Mouse (Mus musculus) heart, embryonic 11.5 days (tissue): ENCODE results near the gene Lif. TPM values are rescaled to one million over a fixed set of nuclear protein-coding genes. Genes with fewer than 3 reads are reported as not detected.

Experiments
- ATAC-seq: fragments of 200-750 bp; cut with Nextera tagmentation; replicated peaks from 2 replicates; pipeline ENCODE4 v1.8.0; 2017; ENCODE audit warnings: moderate library complexity; ENCODE audit not compliant: insufficient number of reproducible peaks, low FRiP score, low TSS enrichment
- H3K27ac ChIP-seq: fragments of 300-500 bp; sonication (generic); 2 replicates; pipeline ENCODE4 v1.5.1; 2014; ENCODE audit warnings: mild to moderate bottlenecking, low read depth, low read length
- H3K27me3 ChIP-seq: fragments of 300-500 bp; sonication (generic); 2 replicates; pipeline ENCODE4 v1.6.1; 2014; ENCODE audit warnings: mild to moderate bottlenecking, low read length, mixed read lengths; ENCODE audit not compliant: control insufficient read depth, insufficient read depth
- H3K36me3 ChIP-seq: fragments of 300-500 bp; sonication (generic); 2 replicates; pipeline ENCODE4 v1.6.1; 2014; ENCODE audit warnings: mild to moderate bottlenecking, low read length, moderate library complexity, mixed read lengths; ENCODE audit not compliant: control insufficient read depth, insufficient read depth
- H3K4me1 ChIP-seq: fragments of 300-500 bp; sonication (generic); 2 replicates; pipeline ENCODE4 v1.6.1; 2014; ENCODE audit warnings: low read length; ENCODE audit not compliant: control insufficient read depth, insufficient read depth
- H3K4me2 ChIP-seq: fragments of 300-500 bp; sonication (generic); 2 replicates; pipeline ENCODE4 v1.6.1; 2014; ENCODE audit warnings: mild to moderate bottlenecking, moderate library complexity
- H3K4me3 ChIP-seq: fragments of 300-500 bp; sonication (generic); 2 replicates; pipeline ENCODE4 v1.5.1; 2014; ENCODE audit warnings: low read depth, low read length
- H3K9ac ChIP-seq: fragments of 300-500 bp; sonication (generic); 2 replicates; pipeline ENCODE4 v1.6.1; 2014; ENCODE audit warnings: mild to moderate bottlenecking, low read depth, low read length, moderate library complexity
- H3K9me3 ChIP-seq: fragments of 300-500 bp; sonication (generic); replicated peaks from 2 replicates; pipeline ENCODE4 v1.6.1; 2016; ENCODE audit warnings: low read length; ENCODE audit not compliant: control insufficient read depth
- WGBS: fragments of 180-500 bp; shearing (Covaris S2); extraction: QIAGEN DNeasy Blood & Tissue Kit; methylation state at CpG from one replicate; pipeline ENCODE4 v1.1.7; 2014; ENCODE audit not compliant: insufficient replicate concordance; 5-methylcytosine and 5-hydroxymethylcytosine counted together
- polyA plus RNA-seq: library from polyadenylated mRNA; unstranded; fragments of >200 nt; fragmentation: Nextera tagmentation; extraction: Ambion mirVana; gene quantifications from 2 replicates; pipeline ENCODE4 v1.2.1, GENCODE M21; 2014

Gene Lif
- polyA plus RNA-seq, 1 experiment from 2014 or later: 0.06 TPM

DNA sequence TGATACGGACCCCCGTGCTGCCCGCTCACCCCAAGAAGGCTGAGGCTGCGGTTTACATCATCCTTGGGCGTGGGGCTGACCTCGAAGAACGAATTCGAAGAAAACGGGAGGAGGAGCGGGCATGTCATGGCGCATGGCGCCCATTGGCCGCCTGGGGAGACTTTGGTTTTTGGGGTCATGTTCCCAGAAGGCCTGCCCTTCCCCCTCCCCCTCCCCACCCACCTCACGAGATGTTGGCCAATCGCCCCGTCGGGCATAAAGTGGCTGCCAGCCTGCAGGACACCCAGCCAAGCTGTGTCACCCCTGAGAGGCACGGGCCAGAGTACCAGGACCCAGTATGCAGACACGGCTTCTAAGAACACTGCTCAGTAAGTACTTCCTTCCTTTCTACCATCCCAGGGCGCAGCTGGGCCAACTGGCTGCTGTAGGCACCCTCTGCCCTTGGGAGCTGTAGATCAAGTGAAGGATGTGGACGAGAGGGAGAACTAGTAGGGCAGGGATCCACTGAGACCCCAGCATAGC is 20.8 kb upstream of the Lif start:
- Histone ChIP-seq H3K36me3 (no peaks in the 10 kb centered on the region), H3K27ac (no peak overlapping the region), H3K27me3 (no peaks in the 10 kb centered on the region), H3K4me3 (no peak overlapping the region), H3K9ac (no peak overlapping the region), H3K4me1 (no peaks in the 10 kb centered on the region), H3K4me2 (no peak overlapping the region), H3K9me3 (no peaks in the 10 kb centered on the region)
- WGBS: 84% methylated on average over 21 of the region's 21 CpGs
- no peak for ATAC-seq

DNA sequence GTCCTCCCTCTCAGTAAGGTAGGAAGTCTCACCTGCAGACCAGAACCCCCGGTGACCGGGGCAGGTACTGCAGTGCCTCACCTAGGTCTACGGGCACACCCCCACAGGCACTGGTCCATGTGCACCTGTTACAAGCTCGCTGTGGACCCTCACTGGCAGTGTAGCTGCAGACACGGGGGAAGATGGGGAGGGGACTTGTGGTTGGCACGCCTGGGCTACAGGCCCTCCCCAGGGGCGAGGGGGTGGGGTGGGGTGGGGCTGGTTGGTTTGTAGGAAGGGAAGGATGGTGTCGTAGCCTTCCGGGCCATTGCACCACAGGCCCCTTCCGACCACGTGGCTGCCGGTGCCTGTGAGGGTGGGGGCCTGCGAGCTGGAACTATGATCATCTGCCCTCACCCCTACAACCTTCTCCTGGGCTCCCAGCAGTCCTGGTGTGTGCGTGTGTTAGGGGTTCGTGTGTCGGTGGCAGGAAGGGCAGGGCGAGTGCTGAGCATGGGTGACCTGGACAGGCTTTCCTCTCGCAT is 19.9 kb upstream of the Lif start:
- H3K4me2 ChIP-seq: no peak overlapping the region
- no peak overlapping the region for H3K27ac ChIP-seq
- no peak overlapping the region for H3K4me3 ChIP-seq
- 77% methylated on average over 18 of the region's 18 CpGs for WGBS
- no peak for ATAC-seq
- no peaks in the 10 kb centered on the region for H3K9me3 ChIP-seq
- no peak overlapping the region for H3K9ac ChIP-seq
- no peaks in the 10 kb centered on the region for H3K27me3 ChIP-seq
- no peaks in the 10 kb centered on the region for H3K4me1 ChIP-seq
- no peaks in the 10 kb centered on the region for H3K36me3 ChIP-seq

DNA sequence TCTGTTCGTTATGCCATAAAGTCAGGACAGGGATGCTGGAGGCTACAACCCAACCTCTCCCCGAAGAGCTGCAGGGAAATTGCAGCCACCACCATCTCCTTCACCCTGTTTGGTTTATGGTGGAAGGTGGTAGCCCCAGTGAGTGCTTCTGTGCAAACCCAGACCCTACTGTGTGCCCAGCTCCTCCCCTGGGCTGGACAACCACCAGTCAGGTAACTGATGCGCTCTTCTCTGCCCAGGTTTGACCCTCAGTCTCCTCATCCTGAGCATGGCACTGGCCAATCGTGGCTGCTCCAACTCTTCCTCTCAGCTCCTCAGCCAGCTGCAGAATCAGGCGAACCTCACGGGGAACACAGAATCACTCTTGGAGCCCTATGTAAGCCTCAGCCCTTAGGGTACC is 19.2 kb upstream of the Lif start:
- H3K36me3 ChIP-seq: no peaks in the 10 kb centered on the region
- no peak overlapping the region for H3K27ac ChIP-seq
- no peaks in the 10 kb centered on the region for H3K4me1 ChIP-seq
- no peak overlapping the region for H3K9ac ChIP-seq
- H3K4me2 ChIP-seq: no peak overlapping the region
- no peak for ATAC-seq
- H3K9me3 ChIP-seq: no peaks in the 10 kb centered on the region
- no peaks in the 10 kb centered on the region for H3K27me3 ChIP-seq
- H3K4me3 ChIP-seq: no peak overlapping the region
- 83% methylated on average over 6 of the region's 6 CpGs for WGBS

DNA sequence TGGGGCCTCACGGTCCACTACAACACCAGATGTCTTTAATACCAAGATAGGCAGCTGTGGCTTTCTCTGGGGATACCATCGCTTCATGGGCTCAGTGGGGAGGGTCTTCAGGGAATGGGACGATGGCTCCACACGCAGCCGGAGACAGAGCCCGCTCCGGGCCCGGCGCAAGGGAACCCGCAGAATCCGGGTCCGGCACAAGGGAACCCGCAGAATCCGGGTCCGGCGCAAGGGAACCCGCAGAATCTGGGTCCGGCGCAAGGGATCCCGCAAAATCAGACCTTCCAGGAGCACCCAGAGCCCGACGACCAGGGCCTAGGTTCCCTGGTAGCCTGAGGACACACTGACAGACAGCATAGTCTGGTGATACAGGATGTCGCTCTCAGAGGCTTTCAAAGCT is 17.7 kb upstream of the Lif start:
- Histone ChIP-seq H3K27me3 (no peaks in the 10 kb centered on the region), H3K4me3 (no peak overlapping the region)

DNA sequence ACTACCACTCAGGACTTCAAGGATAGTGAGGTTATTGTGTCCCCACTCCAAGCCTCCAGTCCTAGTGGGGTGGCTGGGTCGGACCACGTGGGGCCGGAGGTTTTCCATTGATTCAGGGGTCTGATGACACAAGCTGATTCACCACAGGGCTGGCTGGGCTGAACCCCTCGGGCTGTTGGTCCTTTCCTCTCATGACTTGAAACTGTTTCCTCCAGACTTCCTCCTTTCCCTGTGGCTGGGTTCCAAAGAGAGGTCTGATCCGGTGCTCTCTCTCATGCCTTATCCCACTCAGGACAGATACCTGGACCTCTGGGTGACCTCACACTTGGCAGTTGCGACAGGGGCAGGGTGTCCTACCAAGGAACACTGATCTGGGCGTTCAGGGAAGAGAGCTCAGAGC is 17.2 kb upstream of the Lif start:
- Histone ChIP-seq H3K4me2 (no peak overlapping the region), H3K36me3 (no peaks in the 10 kb centered on the region), H3K4me1 (no peaks in the 10 kb centered on the region), H3K4me3 (no peak overlapping the region), H3K9me3 (no peaks in the 10 kb centered on the region), H3K9ac (no peak overlapping the region), H3K27me3 (no peaks in the 10 kb centered on the region), H3K27ac (no peak overlapping the region)
- no peak for ATAC-seq
- 62% methylated on average over 7 of the region's 7 CpGs for WGBS

More for the DNA sequence above, 17.7 kb upstream of the Lif start:
- Histone ChIP-seq H3K36me3 (no peaks in the 10 kb centered on the region), H3K27ac (no peak overlapping the region), H3K9ac (no peak overlapping the region), H3K4me1 (no peaks in the 10 kb centered on the region), H3K9me3 (no peaks in the 10 kb centered on the region), H3K4me2 (no peak overlapping the region)
- WGBS: 84% methylated on average over 23 of the region's 23 CpGs
- no peak for ATAC-seq

DNA sequence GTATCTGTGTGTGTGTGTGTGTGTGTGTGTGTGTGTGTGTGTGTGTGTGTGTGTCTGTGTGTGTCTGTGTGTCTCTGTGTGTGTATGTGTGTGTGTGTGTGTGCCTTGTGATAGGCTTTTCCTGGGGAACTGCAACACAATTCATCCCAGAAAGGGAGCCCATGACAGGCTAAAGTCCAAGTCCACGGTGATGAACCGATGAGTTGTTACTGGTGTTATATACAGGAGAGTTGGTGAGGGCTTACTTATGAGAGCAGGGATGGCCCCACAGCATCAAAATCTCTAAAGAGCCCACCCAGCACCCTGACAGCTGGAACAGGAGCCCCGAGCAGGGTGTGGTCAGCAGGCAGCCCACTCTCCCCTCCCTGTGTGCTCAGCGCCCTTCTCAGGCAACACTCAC is 16.2 kb upstream of the Lif start:
- WGBS: 74% methylated on average over 4 of the region's 4 CpGs
- Histone ChIP-seq H3K9ac (0 out of 2 replicates have a peak overlapping the region, but pooled peaks have one; percentile 16), H3K36me3 (no peaks in the 10 kb centered on the region), H3K9me3 (no peaks in the 10 kb centered on the region), H3K27me3 (no peaks in the 10 kb centered on the region), H3K27ac (no peak overlapping the region), H3K4me1 (no peaks in the 10 kb centered on the region), H3K4me3 (no peak overlapping the region), H3K4me2 (no peak overlapping the region)
- no peak for ATAC-seq

DNA sequence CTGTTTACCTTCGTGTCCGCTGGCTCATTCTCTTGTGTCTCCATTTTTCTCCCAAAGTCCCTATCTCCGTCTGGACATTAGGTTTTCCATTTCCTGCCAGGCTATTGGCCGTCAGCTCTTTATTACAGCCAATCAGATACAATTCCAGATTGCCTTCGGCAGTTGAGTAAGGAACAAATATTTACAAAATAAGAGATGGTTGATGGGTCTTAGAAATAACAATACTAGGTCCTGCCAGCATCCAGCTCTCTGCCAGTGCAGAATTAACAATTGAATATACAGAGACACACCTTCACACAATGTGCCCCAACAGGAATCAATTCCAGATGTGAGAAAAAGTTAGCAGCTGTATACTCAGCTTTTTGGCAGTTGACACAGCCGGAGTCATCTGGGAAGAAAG is 11.2 kb upstream of the Lif start:
- Histone ChIP-seq H3K4me1 (no peaks in the 10 kb centered on the region), H3K27me3 (no peaks in the 10 kb centered on the region), H3K36me3 (no peaks in the 10 kb centered on the region), H3K9me3 (no peaks in the 10 kb centered on the region), H3K27ac (no peak overlapping the region), H3K4me3 (no peak overlapping the region), H3K9ac (no peak overlapping the region), H3K4me2 (no peak overlapping the region)
- WGBS: 64% methylated on average over 6 of the region's 6 CpGs
- no peak for ATAC-seq

DNA sequence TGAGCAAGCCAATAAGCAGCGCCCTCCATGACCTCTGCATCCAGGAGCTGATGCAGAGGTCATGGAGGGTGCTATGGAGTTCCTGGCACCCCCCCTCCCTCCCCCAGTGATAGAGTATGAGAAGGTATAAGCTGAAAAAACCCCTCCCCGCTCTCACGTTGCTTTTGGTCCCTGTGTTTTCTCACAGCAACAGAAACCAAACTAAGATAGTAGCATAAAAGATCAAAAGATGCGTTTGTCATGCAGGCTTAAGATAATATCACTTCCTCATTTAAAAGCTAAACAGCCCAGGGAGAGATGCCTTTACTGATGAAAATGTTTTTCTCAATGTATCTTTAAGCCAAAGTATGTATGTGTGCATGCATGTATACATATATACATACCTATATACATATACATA is 10.7 kb upstream of the Lif start:
- H3K9ac ChIP-seq: no peak overlapping the region
- no peak for ATAC-seq
- H3K27me3 ChIP-seq: no peaks in the 10 kb centered on the region
- H3K4me3 ChIP-seq: no peak overlapping the region
- no peaks in the 10 kb centered on the region for H3K4me1 ChIP-seq
- no peaks in the 10 kb centered on the region for H3K36me3 ChIP-seq
- H3K9me3 ChIP-seq: no peaks in the 10 kb centered on the region
- H3K27ac ChIP-seq: no peak overlapping the region
- H3K4me2 ChIP-seq: no peak overlapping the region
- 68% methylated on average over 4 of the region's 4 CpGs for WGBS

DNA sequence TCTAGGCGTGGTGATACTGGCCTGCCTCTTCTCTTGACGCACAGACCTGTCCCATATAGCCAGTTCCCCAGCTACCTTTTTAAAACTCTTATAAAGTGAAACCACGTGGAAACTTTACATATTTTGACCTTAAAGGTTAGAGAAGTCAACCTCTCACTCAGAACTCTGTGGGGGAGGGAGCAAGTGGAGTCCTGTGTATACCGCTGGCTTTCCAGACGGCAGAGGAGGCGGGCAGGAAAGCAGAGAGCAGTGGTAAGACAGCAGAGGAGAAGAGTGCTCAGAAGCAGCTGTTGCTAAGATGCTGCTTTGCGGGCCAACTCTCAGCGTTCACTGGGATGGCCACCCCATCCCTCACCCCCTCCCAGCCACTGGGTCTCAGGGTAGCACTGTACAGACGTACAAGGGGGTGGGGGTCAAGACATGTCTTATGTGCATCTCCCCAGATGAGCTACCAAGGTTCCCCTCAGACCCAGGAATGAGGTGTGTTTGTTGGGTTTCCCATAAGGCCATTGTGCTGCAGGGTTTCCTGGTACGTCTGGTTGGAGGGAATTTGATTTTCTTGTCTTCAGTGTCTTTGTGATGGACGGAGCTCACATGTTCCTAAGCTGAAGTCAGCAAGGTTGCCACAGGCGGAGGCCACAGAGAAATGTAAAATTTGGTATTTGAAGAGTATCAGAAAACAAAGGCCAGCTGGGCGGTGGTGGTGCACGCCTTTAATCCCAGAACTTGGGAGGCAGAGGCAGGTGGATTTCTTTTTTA is 10.0 kb upstream of the Lif start:
- no peak overlapping the region for H3K27ac ChIP-seq
- H3K9ac ChIP-seq: no peak overlapping the region
- H3K36me3 ChIP-seq: no peaks in the 10 kb centered on the region
- no peaks in the 10 kb centered on the region for H3K4me1 ChIP-seq
- H3K4me3 ChIP-seq: no peak overlapping the region
- H3K27me3 ChIP-seq: no peaks in the 10 kb centered on the region
- 75% methylated on average over 14 of the region's 14 CpGs for WGBS
- H3K9me3 ChIP-seq: no peaks in the 10 kb centered on the region
- no peak for ATAC-seq
- no peak overlapping the region for H3K4me2 ChIP-seq
